Mouse (Mus musculus): ENCODE data around the gene Pigs.

DNA sequence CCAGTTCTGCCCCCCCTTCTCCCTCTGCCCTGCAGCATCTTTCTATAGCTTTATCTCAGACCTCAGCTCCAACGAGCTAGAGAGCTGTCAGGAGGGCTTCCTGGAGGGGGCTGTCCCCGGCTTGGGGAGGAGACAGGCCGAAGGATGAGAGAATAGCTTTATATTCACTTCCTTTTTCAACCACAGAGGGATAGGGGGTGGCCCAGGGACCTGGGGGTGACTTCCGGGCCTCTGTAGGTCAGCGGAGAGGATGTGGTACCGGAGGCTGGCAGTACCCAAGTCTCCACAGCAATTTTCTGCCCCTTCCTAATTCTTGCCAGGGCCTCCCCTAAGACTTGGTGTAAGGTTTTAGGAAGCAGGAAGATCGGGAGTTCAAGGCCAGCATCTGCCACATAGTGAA lies 17.6 kb downstream of the Pigs start:
- TF ChIP-seq CTCF (IDR thresholded peaks at IDR 0.05; ENCODE audit: low read depth), result no peak
- no peak for TF ChIP-seq EP300 (IDR thresholded peaks at IDR 0.05; ENCODE audit: low read depth)

Data from heart, postnatal 0 days (tissue).